Mouse (Mus musculus) forebrain, embryonic 15.5 days (tissue): ENCODE measurements around the gene Top2b. TPM values are rescaled to one million over a fixed set of nuclear protein-coding genes. Genes with fewer than 3 reads are reported as not detected.
A peak's percentile ranks its signal among the peaks of the same experiment; 100 is the strongest.

Experiments used
- ATAC-seq: fragments of 200-750 bp; cut with Nextera tagmentation; replicated peaks from 2 replicates; pipeline ENCODE4 v1.8.0; 2017; ENCODE audit warnings: mild to moderate bottlenecking, moderate TSS enrichment, moderate library complexity
- H3K27ac ChIP-seq: fragments of 300-500 bp; sonication (generic); replicated peaks from 2 replicates; pipeline ENCODE4 v1.5.1; 2015; ENCODE audit warnings: mild to moderate bottlenecking, inconsistent platforms
- H3K27me3 ChIP-seq: fragments of 300-500 bp; sonication (generic); 2 replicates; pipeline ENCODE4 v1.6.1; 2015; ENCODE audit warnings: inconsistent platforms
- H3K36me3 ChIP-seq: fragments of 300-500 bp; sonication (generic); 2 replicates; pipeline ENCODE4 v1.6.1; 2015; ENCODE audit warnings: mild to moderate bottlenecking, inconsistent platforms
- H3K4me1 ChIP-seq: fragments of 300-500 bp; sonication (generic); 2 replicates; pipeline ENCODE4 v1.6.1; 2015; ENCODE audit warnings: inconsistent platforms
- H3K4me2 ChIP-seq: fragments of 300-500 bp; sonication (generic); replicated peaks from 2 replicates; pipeline ENCODE4 v1.6.1; 2015; ENCODE audit warnings: mild to moderate bottlenecking, inconsistent platforms
- H3K4me3 ChIP-seq: fragments of 300-500 bp; sonication (generic); 2 replicates; pipeline ENCODE4 v1.5.1; 2015; ENCODE audit warnings: mild to moderate bottlenecking, inconsistent platforms
- H3K9ac ChIP-seq: fragments of 300-500 bp; sonication (generic); replicated peaks from 2 replicates; pipeline ENCODE4 v1.6.1; 2015; ENCODE audit warnings: mild to moderate bottlenecking, inconsistent platforms
- H3K9me3 ChIP-seq: fragments of 300-500 bp; sonication (generic); 2 replicates; pipeline ENCODE4 v1.6.1; 2016; ENCODE audit warnings: inconsistent platforms
- WGBS: fragments of 180-500 bp; shearing (Covaris S2); methylation state at CpG from one replicate; pipeline ENCODE4 v1.1.7; 2015; ENCODE audit warnings: mixed read lengths; 5-methylcytosine and 5-hydroxymethylcytosine counted together
- polyA plus RNA-seq: library from polyadenylated mRNA; unstranded; fragments of >200 nt; fragmentation: Nextera tagmentation; extraction: Ambion mirVana; gene quantifications from 2 replicates; pipeline ENCODE4 v1.2.1, GENCODE M21; 2015

The Top2b gene
- polyA plus RNA-seq, 1 experiment from 2014 or later: 113 TPM

- H3K9ac ChIP-seq: no peak overlapping the region
- peaks cover 48% of the 10 kb centered on the region for H3K36me3 ChIP-seq
- ATAC-seq: no peak
- no peak overlapping the region for H3K4me3 ChIP-seq
- H3K4me2 ChIP-seq: no peak overlapping the region
- H3K4me1 ChIP-seq: no peaks in the 10 kb centered on the region
- no peaks in the 10 kb centered on the region for H3K9me3 ChIP-seq
- 88% methylated on average over 4 of the region's 4 CpGs for WGBS
- H3K27me3 ChIP-seq: no peaks in the 10 kb centered on the region
- H3K27ac ChIP-seq: no peak overlapping the region
Observed at GRCm38 (mm10) chr14:16431941-16432499, 67.0 kb downstream of the Top2b start.

- 83% methylated on average over 3 of the region's 3 CpGs for WGBS
- Histone ChIP-seq H3K27me3 (no peaks in the 10 kb centered on the region), H3K9me3 (no peaks in the 10 kb centered on the region), H3K27ac (no peak overlapping the region), H3K4me2 (no peak overlapping the region), H3K4me3 (no peak overlapping the region), H3K9ac (no peak overlapping the region), H3K36me3 (peaks cover 51% of the 10 kb centered on the region), H3K4me1 (no peaks in the 10 kb centered on the region)
- no peak for ATAC-seq
Observed at GRCm38 (mm10) chr14:16432550-16432949, 67.6 kb downstream of the Top2b start.

GRCm38 (mm10) chr14:16433206-16433605 lies 68.2 kb downstream of the Top2b start:
- Histone ChIP-seq H3K36me3 (peaks cover 50% of the 10 kb centered on the region), H3K27ac (no peak overlapping the region), H3K9ac (no peak overlapping the region), H3K4me1 (no peaks in the 10 kb centered on the region), H3K4me2 (no peak overlapping the region), H3K27me3 (no peaks in the 10 kb centered on the region), H3K9me3 (no peaks in the 10 kb centered on the region), H3K4me3 (no peak overlapping the region)
- 78% methylated on average over 2 of the region's 2 CpGs for WGBS
- no peak for ATAC-seq

DNA sequence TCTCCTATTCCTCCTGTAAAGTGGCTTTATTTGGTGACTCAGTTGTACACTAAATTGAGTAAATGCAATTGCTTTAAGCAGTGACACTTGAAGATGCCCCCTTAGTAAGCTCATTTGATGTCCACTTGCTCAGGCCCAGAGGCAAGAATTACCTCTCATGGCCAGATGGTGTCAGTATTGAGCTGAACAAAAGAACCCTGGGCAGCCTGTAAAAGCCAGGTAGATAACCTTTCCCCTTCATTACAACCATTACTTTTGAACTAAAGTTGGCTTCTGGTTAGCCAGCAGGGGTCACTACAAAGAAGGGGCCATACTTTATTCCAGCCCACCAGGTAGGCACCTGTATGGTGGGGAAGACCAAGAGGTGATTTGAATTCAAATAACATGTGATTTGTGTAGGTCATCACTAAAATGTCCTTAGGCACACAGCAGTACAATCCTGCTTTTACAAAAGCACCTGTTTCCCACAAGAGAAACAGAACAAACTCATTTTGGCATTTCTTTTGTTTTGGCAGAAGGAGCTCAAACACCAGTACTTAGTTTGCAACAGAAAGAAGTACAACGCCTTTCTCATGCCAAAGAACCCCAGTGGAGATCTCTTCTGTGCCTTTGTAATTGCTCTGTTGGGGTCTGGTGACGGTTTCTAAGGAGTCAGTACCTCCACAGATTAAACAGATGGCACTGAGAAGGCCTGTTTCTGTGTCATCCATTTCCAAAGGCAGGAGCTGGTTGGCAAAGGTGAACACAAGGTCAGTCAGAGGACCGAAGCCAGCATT lies 69.6 kb downstream of the Top2b start:
- no peak overlapping the region for H3K9ac ChIP-seq
- no peak overlapping the region for H3K4me2 ChIP-seq
- H3K4me3 ChIP-seq: no peak overlapping the region
- no peak overlapping the region for H3K27ac ChIP-seq
- peaks cover 41% of the 10 kb centered on the region for H3K36me3 ChIP-seq
- H3K27me3 ChIP-seq: no peaks in the 10 kb centered on the region
- H3K4me1 ChIP-seq: no peaks in the 10 kb centered on the region
- H3K9me3 ChIP-seq: no peaks in the 10 kb centered on the region
- WGBS: 51% methylated on average over 3 of the region's 3 CpGs
- ATAC-seq: peak; percentile 21

- whole genome bisulfite sequencing: 94% methylated on average over 4 of the region's 4 CpGs
- Histone ChIP-seq H3K9ac (no peak overlapping the region), H3K4me3 (no peak overlapping the region), H3K27ac (no peak overlapping the region), H3K9me3 (no peaks in the 10 kb centered on the region), H3K4me1 (0 out of 2 replicates have a peak, but pooled peaks cover 4% of the 10 kb centered on the region), H3K4me2 (no peak overlapping the region), H3K27me3 (no peaks in the 10 kb centered on the region), H3K36me3 (peaks cover 22% of the 10 kb centered on the region)
- no peak for ATAC-seq
Observed at GRCm38 (mm10) chr14:16437386-16437785, 72.4 kb downstream of the Top2b start.

- Histone ChIP-seq H3K9ac (no peak overlapping the region), H3K4me3 (no peak overlapping the region), H3K27ac (no peak overlapping the region), H3K27me3 (no peaks in the 10 kb centered on the region), H3K4me2 (no peak overlapping the region), H3K36me3 (peaks cover 13% of the 10 kb centered on the region; the same call in 1 of the 2 replicates), H3K9me3 (no peaks in the 10 kb centered on the region), H3K4me1 (0 out of 2 replicates have a peak, but pooled peaks cover 4% of the 10 kb centered on the region)
- no peak for ATAC-seq
- WGBS: 69% methylated on average over 6 of the region's 6 CpGs
Observed at GRCm38 (mm10) chr14:16439385-16440126, 74.6 kb downstream of the Top2b start.

DNA sequence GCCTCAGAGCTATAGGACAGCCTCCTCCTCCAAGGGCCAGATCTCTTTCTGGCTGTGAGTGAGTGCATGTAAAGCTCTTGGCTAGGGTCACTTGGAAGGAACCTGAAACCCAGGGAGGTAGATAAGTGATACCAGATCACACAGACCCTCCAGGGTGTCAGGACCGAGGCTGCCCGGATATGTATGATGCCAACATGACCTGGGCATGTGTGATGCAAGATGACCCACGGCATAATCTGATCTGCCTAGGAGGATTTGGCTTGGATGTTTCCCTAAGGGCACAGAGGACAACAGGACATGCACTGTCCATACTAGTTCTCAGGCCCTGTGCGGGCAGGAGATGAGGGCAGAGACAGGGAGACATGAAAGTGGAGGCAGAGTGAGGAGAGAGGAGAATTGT lies 79.9 kb downstream of the Top2b start:
- Histone ChIP-seq H3K27me3 (no peaks in the 10 kb centered on the region), H3K4me1 (0 out of 2 replicates have a peak, but pooled peaks cover 4% of the 10 kb centered on the region), H3K9ac (no peak overlapping the region), H3K4me2 (no peak overlapping the region), H3K36me3 (no peaks in the 10 kb centered on the region), H3K27ac (no peak overlapping the region), H3K4me3 (no peak overlapping the region), H3K9me3 (no peaks in the 10 kb centered on the region)
- ATAC-seq: no peak
- WGBS: 90% methylated on average over 4 of the region's 4 CpGs

- Histone ChIP-seq H3K4me1 (no peaks in the 10 kb centered on the region), H3K4me3 (no peak overlapping the region), H3K36me3 (no peaks in the 10 kb centered on the region), H3K9ac (no peak overlapping the region), H3K4me2 (no peak overlapping the region), H3K27me3 (no peaks in the 10 kb centered on the region), H3K9me3 (no peaks in the 10 kb centered on the region), H3K27ac (no peak overlapping the region)
- ATAC-seq: no peak
- 35% methylated on average over 3 of the region's 3 CpGs for WGBS
Observed at GRCm38 (mm10) chr14:16447587-16447986, 82.6 kb downstream of the Top2b start.

- Histone ChIP-seq H3K4me2 (no peak overlapping the region), H3K4me1 (no peaks in the 10 kb centered on the region), H3K4me3 (no peak overlapping the region), H3K9ac (no peak overlapping the region), H3K9me3 (no peaks in the 10 kb centered on the region), H3K27ac (no peak overlapping the region), H3K36me3 (no peaks in the 10 kb centered on the region), H3K27me3 (no peaks in the 10 kb centered on the region)
- 20% methylated on average over 4 of the region's 4 CpGs for WGBS
- peak; percentile 62 for ATAC-seq
Observed at GRCm38 (mm10) chr14:16448269-16448987, 83.4 kb downstream of the Top2b start.

- Histone ChIP-seq H3K4me3 (no peak overlapping the region), H3K9ac (no peak overlapping the region), H3K27me3 (no peaks in the 10 kb centered on the region), H3K27ac (no peak overlapping the region), H3K9me3 (no peaks in the 10 kb centered on the region), H3K4me2 (no peak overlapping the region), H3K36me3 (no peaks in the 10 kb centered on the region), H3K4me1 (peaks cover 6% of the 10 kb centered on the region)
- 83% methylated on average over 1 of the region's 1 CpGs for WGBS
- ATAC-seq: no peak
Observed at GRCm38 (mm10) chr14:16478606-16479323, 113.8 kb downstream of the Top2b start.

- H3K27ac ChIP-seq: no peak overlapping the region
- no peak overlapping the region for H3K9ac ChIP-seq
- WGBS: 82% methylated on average over 2 of the region's 2 CpGs
- H3K4me3 ChIP-seq: no peak overlapping the region
- no peak for ATAC-seq
- H3K36me3 ChIP-seq: no peaks in the 10 kb centered on the region
- H3K4me2 ChIP-seq: no peak overlapping the region
- no peaks in the 10 kb centered on the region for H3K9me3 ChIP-seq
- peaks cover 14% of the 10 kb centered on the region for H3K4me1 ChIP-seq
- H3K27me3 ChIP-seq: no peaks in the 10 kb centered on the region
Observed at GRCm38 (mm10) chr14:16479521-16479920, 114.5 kb downstream of the Top2b start.
